Mouse (Mus musculus): ENCODE measurements around the gene Pafah1b3.
"Not testable (repeated sequence)": the region's sequence is repeated elsewhere in the genome, so short reads cannot be mapped to it uniquely, and the experiment has no call there.

The Pafah1b3 gene

DNA sequence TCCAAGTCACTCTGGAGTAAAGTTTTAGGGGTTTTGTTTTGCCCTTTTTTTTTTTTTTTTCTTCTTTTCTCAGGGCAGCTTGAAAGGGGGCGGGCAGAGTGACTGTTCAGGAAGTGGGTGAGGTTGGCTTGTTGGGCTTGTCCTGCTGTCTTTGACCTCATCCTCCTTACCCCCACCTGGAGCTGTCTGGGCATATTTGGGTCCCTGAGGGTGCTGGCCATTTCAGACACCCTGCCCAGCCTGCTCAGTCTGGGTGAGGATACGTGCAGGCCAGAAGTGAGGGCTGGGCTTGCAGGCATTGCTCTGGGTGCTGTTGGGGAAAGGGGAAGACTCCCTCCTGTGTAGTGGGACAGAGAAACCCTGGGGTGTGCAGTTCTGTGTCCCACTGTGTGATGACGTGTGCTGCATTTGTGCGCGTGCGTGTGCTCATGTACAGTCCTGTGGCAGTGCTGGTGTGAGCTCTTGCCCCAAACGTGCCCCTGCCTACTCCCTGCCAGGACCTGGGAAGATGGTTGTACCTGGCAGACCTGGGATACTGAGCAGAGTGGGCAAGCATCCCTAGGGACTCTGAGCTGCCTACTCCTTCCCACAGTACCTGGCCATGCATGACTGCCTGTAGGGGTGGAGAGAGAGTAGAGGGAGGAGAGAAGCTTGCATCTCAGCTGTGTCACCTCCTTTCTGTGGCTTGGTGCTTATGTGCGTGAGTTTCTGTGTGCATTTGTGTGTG is 28.1 kb downstream of the Pafah1b3 start:
- in situ Hi-C loops (cut with MboI) = loop anchor here (10.0 kb wide), 1 partner anchor 85 kb away; no protein-coding TSS in a partner anchor

DNA sequence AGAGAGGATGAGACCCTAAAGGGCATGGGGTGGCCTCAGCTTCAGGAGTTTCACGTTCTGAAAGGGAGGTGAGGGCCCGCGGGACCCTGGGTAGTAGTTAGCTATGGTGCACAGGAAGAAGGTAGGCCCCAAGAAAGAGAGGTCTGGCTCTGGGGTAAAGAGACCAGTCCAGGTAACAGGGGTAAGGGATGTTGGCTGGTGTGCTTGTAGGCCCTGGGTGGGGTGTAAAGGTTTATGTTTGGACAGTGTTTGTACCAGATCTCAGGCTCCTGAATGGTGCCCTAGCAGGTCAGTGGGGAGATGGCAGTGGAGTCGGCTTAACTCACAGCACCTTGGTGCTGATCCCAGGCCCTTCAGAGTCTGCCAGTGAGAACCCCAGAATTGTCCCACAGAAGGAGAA is 28.8 kb downstream of the Pafah1b3 start:
- in situ Hi-C loops (cut with MboI) = no loop called here

DNA sequence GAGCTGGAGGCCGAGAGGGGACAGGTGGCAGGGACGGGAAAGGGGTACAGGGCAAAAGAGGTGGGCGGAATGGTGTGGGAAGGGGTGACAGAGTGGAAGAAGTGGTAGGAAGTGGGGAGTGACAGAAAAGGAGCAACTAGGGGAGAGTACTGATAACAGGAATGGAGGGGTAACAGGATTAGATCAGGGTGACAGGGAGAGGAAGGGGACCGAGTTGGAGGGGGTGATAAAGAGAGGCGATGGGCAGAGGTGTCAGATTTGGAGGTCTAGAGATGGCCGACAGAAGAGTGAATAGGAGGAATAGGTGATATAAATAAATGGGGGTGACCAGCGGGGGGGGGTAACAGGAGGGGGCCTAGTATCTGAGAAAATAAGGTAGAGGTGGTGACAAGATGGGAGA is 29.2 kb downstream of the Pafah1b3 start:
- in situ Hi-C loops (cut with MboI) = no loop called here

DNA sequence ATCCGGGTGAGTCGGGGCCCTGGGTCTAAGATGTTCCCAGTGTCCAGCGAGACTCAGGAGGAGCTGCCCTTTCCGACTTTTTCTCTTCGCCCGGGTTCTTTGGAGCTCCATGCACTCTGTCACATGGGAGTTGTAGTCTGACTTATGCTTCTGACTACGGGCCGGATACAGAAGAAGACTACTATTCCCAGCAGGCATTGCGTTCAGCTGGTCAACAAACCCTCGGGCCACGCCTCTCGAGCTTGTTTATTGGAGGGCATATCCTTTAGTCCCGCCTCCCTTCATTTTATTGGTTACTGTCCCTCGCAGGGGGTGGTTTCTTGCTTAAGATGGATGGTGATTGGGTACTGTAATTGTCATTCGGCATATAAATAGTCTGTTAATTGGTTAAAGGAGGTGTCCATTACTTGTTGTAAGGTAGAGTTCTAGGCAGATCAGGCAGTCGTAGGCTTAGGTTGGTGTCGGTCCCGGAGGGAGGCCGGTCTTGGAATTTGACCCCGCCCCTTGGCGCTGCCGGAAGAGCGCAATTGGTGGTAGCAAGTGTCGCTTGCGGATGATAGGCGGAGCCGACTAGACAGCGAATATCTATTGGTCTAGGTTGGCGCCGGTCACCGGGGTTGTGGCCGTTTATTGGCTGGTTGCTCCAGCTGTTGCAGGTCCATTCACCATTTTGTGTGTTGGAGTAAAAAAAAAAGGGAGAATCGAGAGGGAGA is 29.9 kb downstream of the Pafah1b3 start:
- in situ Hi-C loops (cut with MboI) = no loop called here

DNA sequence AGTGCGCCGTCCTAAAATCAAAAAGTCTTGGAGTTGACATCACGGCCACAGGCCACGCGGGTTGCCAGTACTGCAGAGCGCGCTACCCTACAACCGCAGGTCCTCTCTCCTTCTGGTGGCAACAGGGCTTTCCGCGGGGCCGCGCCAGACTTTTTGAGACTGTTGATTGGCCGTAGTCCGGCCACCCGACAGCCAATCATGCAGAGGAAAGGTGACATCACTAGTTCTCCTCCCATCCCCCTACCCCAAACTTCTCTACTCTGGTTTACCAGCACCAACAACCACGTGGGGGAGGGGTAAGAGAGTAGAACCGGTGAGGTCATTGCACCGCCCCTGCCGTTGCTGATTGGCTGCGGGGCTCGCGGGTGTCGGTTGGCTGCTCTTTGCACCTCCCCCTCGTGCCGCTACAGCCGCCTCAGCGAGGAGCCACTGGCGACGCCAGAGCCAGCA is 30.5 kb downstream of the Pafah1b3 start, which contains the start of gene Cic:
Gene Cic, plus strand, starts transcription at position 404 of the 450 bp plus-strand sequence.
- in situ Hi-C loops (cut with MboI) = no loop called here

DNA sequence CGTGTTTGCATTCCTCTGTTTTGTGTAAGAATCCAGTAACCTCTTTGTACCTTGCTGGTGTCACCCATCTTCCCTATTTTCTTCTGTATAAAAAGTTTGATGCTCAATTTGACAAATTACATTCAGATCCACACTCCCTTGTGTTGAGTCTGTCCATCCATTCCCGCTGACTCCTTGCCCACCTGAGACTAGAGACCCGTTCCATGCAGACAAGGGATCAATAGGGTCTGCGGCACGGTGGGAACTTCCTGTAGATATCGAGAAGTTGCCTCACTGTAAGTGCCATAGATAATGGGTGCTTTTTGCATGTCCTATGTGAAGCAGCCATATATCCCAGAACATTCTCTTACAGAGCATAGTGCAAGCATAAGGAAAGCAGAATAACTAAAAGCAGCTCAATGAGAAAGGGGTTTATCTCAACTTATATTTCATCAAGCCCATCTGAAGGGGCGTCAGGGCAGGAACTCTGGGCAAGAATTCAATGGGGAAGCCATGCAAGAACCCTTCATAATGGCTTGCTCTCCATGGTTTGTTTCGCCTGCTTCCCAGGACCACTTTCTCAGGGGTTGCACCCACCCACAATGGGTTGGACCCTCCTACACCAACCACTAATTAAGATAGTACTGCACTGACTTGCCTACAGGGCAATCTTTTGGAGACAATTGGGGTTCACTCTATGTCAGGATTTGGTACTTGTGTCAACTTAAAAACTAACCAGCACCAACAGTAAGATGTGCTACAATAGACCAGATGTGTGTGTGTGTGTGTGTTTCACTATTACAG is 31.4 kb downstream of the Pafah1b3 start:
- in situ Hi-C loops (cut with MboI) = no loop called here

DNA sequence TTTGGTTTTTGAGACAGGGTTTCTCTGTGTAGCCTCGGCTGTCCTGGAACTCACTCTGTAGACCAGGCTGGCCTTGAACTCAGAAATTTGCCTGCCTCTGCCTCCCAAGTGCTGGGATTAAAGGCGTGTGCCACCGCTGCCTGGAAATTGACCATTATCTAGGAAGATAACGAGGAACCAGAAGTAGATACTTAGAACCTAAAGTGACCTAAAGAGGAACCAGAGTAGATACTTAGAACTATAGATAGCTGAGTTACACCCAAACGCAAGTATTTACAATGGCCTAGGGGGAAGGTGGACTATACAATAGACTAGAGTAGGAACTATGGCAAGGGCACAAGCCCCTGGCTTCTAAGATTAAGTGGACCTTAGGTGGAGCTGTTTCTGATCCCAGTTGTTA is 32.0 kb downstream of the Pafah1b3 start:
- in situ Hi-C loops (cut with MboI) = not testable (repeated sequence)

DNA sequence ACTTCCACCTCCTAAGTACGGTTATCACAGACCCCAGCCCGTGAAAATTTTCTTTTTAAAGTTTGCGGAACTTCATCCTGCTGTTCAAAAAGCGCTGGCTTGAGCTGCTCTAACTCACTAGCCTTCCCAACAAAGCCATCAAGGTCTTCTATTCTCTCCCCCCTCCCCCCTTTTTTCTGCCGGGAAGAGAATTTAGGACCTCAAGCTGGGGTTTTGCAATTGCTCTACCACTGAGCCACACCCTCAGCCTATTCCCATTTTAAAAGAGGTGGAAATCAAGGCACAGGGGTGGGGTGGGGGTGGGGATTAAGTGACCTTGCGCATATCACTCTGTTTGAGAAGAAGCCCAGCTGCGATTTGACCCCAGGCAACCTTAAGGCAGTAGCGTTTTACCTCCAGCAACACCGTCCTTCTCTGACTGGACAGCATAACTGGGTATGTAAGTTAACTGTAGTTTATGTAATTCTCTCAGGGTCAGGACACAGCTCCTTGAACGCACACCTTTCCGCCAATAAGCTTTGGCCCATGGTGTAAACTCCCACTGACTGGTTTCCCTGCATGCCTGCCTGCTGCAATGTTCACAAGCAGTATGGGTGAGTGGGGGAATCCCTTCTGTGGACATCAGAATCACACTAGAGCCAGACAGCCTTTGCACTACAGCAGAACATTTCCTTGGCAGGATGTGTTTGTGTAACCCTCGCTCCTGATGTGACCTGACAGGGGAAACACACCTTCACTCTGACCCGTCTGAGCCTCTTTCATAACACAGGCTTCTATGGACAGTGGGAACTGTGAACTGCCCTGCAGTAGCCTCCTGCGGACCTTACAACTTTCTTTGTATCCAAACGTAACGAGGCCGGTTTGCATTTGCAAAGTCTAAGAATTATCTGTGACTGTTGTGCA is 33.6 kb downstream of the Pafah1b3 start:
- in situ Hi-C loops (cut with MboI) = no loop called here

DNA sequence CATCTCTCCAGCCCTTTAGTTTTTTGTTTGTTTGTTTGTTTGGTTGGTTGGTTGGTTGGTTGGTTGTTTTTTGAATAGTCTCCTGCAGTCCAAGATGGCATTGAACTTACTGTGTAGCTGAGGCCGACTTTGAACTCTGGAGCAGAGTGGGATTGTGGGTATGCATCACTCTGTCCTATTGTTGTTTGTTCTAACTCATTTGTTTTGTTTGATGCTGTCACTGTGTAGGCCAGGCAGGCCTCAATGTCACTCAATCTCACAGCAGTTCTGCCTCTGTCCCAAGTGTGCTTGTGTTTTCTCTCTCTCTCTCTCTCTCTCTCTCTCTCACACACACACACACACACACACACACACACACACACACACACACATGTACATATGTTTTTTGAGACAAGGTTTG is 35.9 kb downstream of the Pafah1b3 start:
- in situ Hi-C loops (cut with MboI) = no loop called here

DNA sequence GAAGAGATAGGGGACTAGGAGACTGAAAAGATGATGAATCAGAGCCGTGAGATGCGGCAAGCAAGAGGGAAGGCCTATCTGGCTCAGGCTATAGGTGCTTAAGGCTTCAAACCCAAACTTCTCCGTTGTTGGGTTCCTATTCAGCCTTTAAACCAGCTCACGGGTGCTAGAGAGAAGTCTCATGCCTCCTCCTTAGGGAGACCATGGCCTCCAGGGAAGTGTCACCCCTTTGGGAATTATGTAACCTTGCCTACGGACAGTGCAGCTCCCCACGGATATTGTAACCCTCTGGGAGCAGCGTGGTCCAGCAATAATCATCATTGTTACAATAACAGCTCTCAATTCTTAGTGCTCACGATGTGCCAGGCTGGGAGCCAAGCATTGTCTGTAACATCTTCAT is 46.0 kb downstream of the Pafah1b3 start:
- in situ Hi-C loops (cut with MboI) = no loop called here

DNA sequence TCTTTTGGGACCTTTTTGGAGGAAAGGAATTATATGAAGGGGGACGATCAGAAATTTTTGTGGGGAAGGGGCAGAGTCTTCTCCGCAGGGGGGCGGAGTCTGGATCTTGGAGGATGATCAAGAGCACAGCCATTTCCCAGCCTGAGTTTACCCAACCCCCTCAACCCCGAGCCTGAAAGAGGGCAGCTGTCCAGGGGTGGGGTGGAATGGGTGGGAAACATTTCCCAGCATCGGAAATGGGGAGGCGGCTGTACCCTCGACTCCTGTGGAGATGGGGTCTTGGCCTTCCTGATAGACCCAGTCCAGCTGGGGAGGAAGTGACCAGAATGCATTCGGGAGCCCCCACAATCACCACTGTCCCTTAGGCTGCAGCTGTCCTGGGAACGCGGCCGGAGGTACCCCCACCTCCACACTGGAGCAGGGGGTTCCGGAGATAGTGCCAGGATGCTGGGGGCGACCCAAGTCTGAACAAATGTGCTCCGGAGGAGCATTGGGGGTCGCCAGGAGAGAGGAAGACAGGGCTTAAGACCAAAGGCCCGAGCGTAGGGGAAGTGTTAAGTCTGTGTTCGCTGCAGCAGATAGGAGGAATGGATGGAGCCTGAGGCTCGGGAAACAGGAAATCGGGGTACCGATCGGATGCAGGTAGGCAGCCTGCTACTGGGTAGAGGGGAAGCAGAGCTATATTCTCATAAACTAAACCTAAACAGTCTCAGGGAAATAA is 46.6 kb downstream of the Pafah1b3 start:
- in situ Hi-C loops (cut with MboI) = no loop called here

DNA sequence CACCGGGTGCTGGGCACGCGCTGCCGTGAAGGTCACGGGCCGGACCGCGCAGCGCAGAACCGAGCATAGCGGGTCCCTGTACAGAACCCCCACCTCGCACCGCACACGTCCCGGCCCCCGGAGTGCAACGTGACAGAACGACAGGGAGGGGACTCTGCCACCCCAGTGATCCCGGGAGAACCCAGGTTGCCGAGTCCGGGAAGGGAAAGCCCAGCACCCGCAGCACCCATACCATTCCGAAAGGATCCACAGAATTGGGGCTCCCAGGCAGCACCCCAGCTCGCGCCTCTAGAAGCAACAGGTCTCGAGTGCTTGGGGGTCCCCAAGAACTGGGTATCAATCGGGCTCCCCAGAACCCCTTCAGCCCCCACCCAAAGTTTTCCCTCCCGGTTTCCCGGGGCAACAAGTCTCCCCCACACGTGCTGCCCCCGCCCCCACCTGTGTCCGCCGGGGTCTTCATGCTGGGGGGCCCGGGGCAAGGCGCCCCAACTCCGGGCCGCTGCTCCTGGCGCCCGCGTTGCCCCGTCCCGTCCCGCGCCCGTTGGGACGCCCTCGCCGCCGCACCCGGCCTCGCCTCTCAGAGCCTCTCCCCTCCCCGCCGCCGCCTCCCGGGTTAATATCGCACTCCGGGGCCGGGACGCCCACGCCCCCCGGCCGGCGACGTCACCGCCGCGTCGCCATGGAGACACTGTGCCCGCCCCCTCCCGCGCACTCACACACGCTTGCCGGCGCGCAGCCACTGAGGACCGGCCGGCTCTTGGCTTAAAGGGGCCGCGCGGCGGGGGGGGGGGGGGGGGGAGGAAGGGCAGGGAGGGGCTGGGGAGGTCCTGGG is 47.4 kb downstream of the Pafah1b3 start, which contains the start of gene Erf:
Gene Erf, minus strand, starts transcription at position 621 of the 832 bp plus-strand sequence.
- in situ Hi-C loops (cut with MboI) = no loop called here

DNA sequence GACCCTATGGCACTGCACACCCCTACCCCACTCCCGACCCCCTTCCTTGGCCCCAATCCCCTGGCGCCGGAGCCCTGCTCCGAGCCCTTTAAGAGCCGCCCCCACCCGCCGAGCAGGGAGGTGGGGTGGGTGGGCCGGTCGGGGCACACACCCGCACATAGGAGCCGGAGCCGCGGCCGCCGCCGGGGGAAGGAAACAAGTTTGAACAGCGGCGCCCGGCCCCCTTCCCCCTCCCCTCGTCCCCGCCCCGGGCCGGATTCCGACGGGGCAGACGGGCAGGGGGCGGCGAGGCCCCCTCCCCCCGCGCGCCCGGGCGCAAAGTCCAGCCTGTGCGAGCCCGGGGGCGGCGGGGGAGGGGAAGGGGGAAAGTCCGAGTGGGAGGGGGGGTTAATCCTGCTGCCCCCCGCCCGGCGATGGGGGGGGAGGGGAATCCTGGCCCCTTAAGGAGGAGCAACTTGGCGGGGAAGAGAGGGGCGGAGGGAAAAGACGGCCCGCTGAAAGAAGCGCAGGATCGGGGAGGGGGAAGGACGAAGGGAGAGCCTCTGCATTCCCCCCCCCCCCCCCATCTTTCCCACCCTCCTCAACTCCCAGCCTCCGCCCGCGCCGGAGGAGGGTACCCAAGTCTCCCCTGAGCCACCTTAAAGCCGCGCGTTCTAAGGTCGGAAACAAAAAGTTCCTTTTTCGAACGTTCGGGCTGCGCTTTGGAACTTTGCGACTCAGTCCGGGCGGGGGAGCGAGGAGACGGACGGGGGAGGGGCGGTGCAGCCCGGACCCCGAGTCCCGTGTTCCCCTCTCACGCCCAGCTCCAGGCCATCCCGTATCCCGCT is 48.3 kb downstream of the Pafah1b3 start:
- in situ Hi-C loops (cut with MboI) = no loop called here

DNA sequence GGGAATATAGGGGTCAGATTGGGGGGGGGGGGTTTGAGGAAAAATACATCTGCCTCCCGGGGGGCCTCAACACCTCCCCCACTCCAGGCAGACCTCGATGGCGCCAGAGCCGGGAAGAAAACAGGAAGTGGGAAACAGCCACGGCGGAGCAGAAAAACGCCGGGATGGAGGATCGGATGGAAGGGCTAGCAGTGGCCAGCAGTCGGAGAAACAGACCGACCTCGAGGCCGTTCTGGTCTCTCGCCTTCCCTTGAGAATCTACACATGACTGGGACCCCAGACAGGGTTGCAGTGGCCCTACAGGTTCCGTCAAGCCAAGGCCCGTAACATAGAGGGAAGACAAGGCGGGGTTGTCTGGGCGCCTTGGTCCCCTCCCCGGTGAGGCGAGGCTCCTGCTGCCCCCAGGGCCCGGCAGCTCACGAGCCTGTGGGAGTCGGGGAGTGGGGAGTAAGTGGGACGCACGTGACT is 48.9 kb downstream of the Pafah1b3 start:
- in situ Hi-C loops (cut with MboI) = no loop called here

DNA sequence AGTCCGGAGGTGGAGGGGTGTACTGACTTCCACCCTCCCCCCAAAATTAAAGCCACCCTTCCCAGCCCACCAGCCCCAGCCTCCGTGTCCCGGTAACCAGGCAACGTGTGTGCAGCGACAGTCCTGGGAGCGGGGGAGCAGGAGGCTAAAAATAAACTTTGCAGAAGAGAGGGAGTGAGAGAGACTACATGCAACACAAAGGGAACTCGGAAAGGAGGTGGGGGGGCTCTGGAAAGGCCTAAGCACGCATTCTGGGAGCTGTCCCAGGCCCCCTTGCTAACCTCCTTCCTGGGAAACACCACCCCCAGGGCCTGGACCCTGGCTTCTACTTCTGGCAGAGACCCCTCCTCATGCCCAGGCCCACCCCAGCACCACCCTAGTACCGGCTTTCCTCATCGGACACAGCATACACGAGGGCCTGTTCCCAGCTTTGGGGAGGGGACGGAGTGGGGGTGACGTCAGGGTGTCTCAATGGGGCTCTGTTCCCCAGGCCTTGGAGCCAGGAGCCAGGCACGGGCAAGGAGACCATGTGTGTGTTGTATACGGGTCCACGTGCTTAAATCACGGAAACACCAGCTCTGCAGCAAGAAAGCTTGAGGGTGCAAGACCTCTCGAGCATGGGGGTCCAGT is 49.7 kb downstream of the Pafah1b3 start:
- in situ Hi-C loops (cut with MboI) = no loop called here

DNA sequence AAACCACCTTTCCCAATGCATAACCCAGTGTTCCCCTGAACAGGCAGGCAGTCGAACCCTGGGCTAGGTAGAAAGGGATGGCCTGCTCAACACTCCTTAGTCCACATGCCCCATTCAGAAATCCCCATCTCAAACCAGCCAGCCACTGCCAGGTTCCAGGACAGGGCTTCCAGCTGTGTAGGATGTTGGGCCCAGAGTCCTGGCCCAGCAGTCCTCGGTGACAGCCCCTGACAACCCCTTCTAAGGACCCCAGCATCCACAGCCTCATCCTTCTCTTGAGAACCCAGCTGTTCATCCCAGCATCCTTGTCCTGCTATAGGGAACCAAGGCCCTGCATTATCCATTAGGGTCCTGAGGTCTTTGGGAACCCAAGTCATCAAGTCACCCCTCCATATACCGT is 50.3 kb downstream of the Pafah1b3 start:
- in situ Hi-C loops (cut with MboI) = no loop called here

DNA sequence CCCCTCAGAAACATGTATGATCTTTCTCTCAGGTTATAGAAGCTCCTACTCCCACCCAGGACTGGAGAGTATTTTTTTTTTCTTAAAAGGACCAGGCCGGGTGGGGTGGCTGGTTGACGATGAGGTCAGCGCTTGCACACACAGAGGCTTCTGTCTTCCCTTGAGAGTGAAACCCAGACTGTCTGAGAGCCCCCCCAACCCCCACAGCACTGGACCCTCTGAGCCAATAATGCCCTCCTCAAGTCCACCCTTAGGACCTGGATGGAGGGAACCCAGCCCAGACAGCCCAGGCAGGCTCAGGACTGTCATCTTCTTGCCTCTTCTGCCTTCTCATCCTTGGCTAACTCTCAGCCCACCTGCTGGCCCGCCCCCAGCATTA is 51.0 kb downstream of the Pafah1b3 start:
- in situ Hi-C loops (cut with MboI) = no loop called here

DNA sequence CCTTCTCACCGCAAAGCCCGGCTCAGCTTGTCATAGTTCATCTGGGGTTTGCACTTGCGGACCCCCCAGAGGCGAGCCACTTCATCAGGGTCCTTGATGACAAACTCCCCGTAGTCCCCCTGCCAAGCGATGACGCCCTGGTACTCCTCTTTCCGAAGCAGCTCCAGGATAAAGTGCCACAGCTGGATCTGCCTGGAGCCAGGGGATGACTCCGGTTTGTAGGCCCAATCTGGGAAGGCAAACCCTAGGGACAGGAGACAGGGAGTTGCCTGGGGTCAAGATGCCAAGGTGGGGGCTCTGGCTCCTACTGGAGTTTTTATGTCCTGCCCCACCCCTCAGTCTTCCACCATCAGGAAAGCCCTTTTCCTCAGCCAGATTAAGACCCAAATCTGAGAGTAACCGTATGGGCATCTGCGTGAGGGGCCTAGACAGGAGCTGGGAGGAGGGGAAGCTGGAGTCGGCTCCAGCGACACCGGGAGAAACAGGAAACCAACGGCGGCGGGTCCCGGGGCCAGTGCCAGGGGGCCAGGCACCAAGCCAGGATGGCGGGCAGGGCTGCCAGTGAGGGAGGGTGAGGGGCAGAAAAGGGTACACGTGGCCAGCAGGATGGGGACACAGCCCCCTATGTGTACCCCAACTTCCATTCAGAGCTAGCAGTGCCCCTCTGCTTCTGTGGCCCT is 51.6 kb downstream of the Pafah1b3 start:
- in situ Hi-C loops (cut with MboI) = no loop called here
